Mouse (Mus musculus): Measurements from ENCODE around the gene Srrm3. TPM values are rescaled to one million over a fixed set of nuclear protein-coding genes. Genes with fewer than 3 reads are reported as not detected.
A peak's percentile ranks its signal among the peaks of the same experiment; 100 is the strongest.

Srrm3 gene
- polyA plus RNA-seq, 1 experiment = 0.12 TPM

GRCm38 (mm10) chr5:135884641-135885040 lies 78.0 kb downstream of the Srrm3 start:
- Histone ChIP-seq H3K27ac (ENCODE audit: control insufficient read depth, insufficient read depth, low read depth, low read length) (no peak overlapping the region), H3K27me3 (ENCODE audit: control insufficient read depth, insufficient read depth, low read length) (0 out of 2 replicates have a peak, but pooled peaks cover 2% of the 10 kb centered on the region), H3K4me1 (ENCODE audit: control insufficient read depth, insufficient read depth, low read length) (peaks cover 11% of the 10 kb centered on the region), H3K4me3 (ENCODE audit: control insufficient read depth, low read depth, low read length) (no peak overlapping the region), H3K36me3 (ENCODE audit: control insufficient read depth, insufficient read depth, low read length) (no peaks in the 10 kb centered on the region)
- no peak for TF ChIP-seq CTCF (IDR thresholded peaks at IDR 0.05; ENCODE audit: control insufficient read depth, insufficient read depth, insufficient replicate concordance, low read depth, low read length)
- no peak for TF ChIP-seq POLR2A (IDR thresholded peaks at IDR 0.05; ENCODE audit: control insufficient read depth, low read depth, low read length)

- H3K4me3 ChIP-seq (ENCODE audit: control insufficient read depth, low read depth, low read length) = peak within 1 kb of the TSS; percentile 82
- TF ChIP-seq CTCF (IDR thresholded peaks at IDR 0.05; ENCODE audit: control insufficient read depth, insufficient read depth, insufficient replicate concordance, low read depth, low read length) (no peak), POLR2A (IDR thresholded peaks at IDR 0.05; ENCODE audit: control insufficient read depth, low read depth, low read length) (peak; percentile 64)
- H3K36me3 ChIP-seq (ENCODE audit: control insufficient read depth, insufficient read depth, low read length) = no peaks in the 10 kb centered on the region
- 0 out of 2 replicates have a peak, but pooled peaks cover 2% of the 10 kb centered on the region for H3K27me3 ChIP-seq (ENCODE audit: control insufficient read depth, insufficient read depth, low read length)
- peaks cover 11% of the 10 kb centered on the region for H3K4me1 ChIP-seq (ENCODE audit: control insufficient read depth, insufficient read depth, low read length)
- H3K27ac ChIP-seq (ENCODE audit: control insufficient read depth, insufficient read depth, low read depth, low read length) = peak within 1 kb of the TSS; percentile 67
Measured at GRCm38 (mm10) chr5:135887675-135888102, 81.0 kb downstream of the Srrm3 start, which contains the start of gene Hspb1. Hspb1 (plus strand) TSS chr5:135887919.

GRCm38 (mm10) chr5:135888405-135889215 lies 81.9 kb downstream of the Srrm3 start:
- peak overlapping the region; percentile 82 for H3K4me3 ChIP-seq (ENCODE audit: control insufficient read depth, low read depth, low read length)
- 0 out of 2 replicates have a peak, but pooled peaks cover 2% of the 10 kb centered on the region for H3K27me3 ChIP-seq (ENCODE audit: control insufficient read depth, insufficient read depth, low read length)
- no peaks in the 10 kb centered on the region for H3K36me3 ChIP-seq (ENCODE audit: control insufficient read depth, insufficient read depth, low read length)
- TF ChIP-seq CTCF (IDR thresholded peaks at IDR 0.05; ENCODE audit: control insufficient read depth, insufficient read depth, insufficient replicate concordance, low read depth, low read length) (no peak), POLR2A (IDR thresholded peaks at IDR 0.05; ENCODE audit: control insufficient read depth, low read depth, low read length) (no peak)
- H3K27ac ChIP-seq (ENCODE audit: control insufficient read depth, insufficient read depth, low read depth, low read length) = peak overlapping the region; percentile 62
- peaks cover 11% of the 10 kb centered on the region for H3K4me1 ChIP-seq (ENCODE audit: control insufficient read depth, insufficient read depth, low read length)

- Histone ChIP-seq H3K4me1 (ENCODE audit: control insufficient read depth, insufficient read depth, low read length) (peaks cover 11% of the 10 kb centered on the region), H3K27ac (ENCODE audit: control insufficient read depth, insufficient read depth, low read depth, low read length) (no peak overlapping the region), H3K36me3 (ENCODE audit: control insufficient read depth, insufficient read depth, low read length) (no peaks in the 10 kb centered on the region), H3K27me3 (ENCODE audit: control insufficient read depth, insufficient read depth, low read length) (0 out of 2 replicates have a peak, but pooled peaks cover 2% of the 10 kb centered on the region), H3K4me3 (ENCODE audit: control insufficient read depth, low read depth, low read length) (no peak overlapping the region)
- TF ChIP-seq POLR2A (IDR thresholded peaks at IDR 0.05; ENCODE audit: control insufficient read depth, low read depth, low read length) (no peak), CTCF (IDR thresholded peaks at IDR 0.05; ENCODE audit: control insufficient read depth, insufficient read depth, insufficient replicate concordance, low read depth, low read length) (no peak)
Measured at GRCm38 (mm10) chr5:135890323-135890722, 83.6 kb downstream of the Srrm3 start.

GRCm38 (mm10) chr5:135890920-135891319 lies 84.2 kb downstream of the Srrm3 start:
- Histone ChIP-seq H3K4me3 (ENCODE audit: control insufficient read depth, low read depth, low read length) (no peak overlapping the region), H3K27me3 (ENCODE audit: control insufficient read depth, insufficient read depth, low read length) (0 out of 2 replicates have a peak, but pooled peaks cover 2% of the 10 kb centered on the region), H3K4me1 (ENCODE audit: control insufficient read depth, insufficient read depth, low read length) (peaks cover 11% of the 10 kb centered on the region), H3K36me3 (ENCODE audit: control insufficient read depth, insufficient read depth, low read length) (no peaks in the 10 kb centered on the region), H3K27ac (ENCODE audit: control insufficient read depth, insufficient read depth, low read depth, low read length) (no peak overlapping the region)
- TF ChIP-seq POLR2A (IDR thresholded peaks at IDR 0.05; ENCODE audit: control insufficient read depth, low read depth, low read length) (no peak), CTCF (IDR thresholded peaks at IDR 0.05; ENCODE audit: control insufficient read depth, insufficient read depth, insufficient replicate concordance, low read depth, low read length) (no peak)

- H3K27me3 ChIP-seq (ENCODE audit: control insufficient read depth, insufficient read depth, low read length) = no peaks in the 10 kb centered on the region
- H3K27ac ChIP-seq (ENCODE audit: control insufficient read depth, insufficient read depth, low read depth, low read length) = no peak overlapping the region
- H3K4me1 ChIP-seq (ENCODE audit: control insufficient read depth, insufficient read depth, low read length) = peaks cover 9% of the 10 kb centered on the region
- no peak overlapping the region for H3K4me3 ChIP-seq (ENCODE audit: control insufficient read depth, low read depth, low read length)
- TF ChIP-seq POLR2A (IDR thresholded peaks at IDR 0.05; ENCODE audit: control insufficient read depth, low read depth, low read length) (no peak), CTCF (IDR thresholded peaks at IDR 0.05; ENCODE audit: control insufficient read depth, insufficient read depth, insufficient replicate concordance, low read depth, low read length) (no peak)
- no peaks in the 10 kb centered on the region for H3K36me3 ChIP-seq (ENCODE audit: control insufficient read depth, insufficient read depth, low read length)
Measured at GRCm38 (mm10) chr5:135892589-135893351, 86.1 kb downstream of the Srrm3 start.

GRCm38 (mm10) chr5:135894958-135895357 lies 88.3 kb downstream of the Srrm3 start:
- no peak overlapping the region for H3K4me3 ChIP-seq (ENCODE audit: control insufficient read depth, low read depth, low read length)
- no peaks in the 10 kb centered on the region for H3K36me3 ChIP-seq (ENCODE audit: control insufficient read depth, insufficient read depth, low read length)
- H3K27ac ChIP-seq (ENCODE audit: control insufficient read depth, insufficient read depth, low read depth, low read length) = peak overlapping the region; percentile 23; the same call in 1 of the 2 replicates
- H3K4me1 ChIP-seq (ENCODE audit: control insufficient read depth, insufficient read depth, low read length) = peaks cover 2% of the 10 kb centered on the region; the same call in 1 of the 2 replicates
- no peaks in the 10 kb centered on the region for H3K27me3 ChIP-seq (ENCODE audit: control insufficient read depth, insufficient read depth, low read length)
- TF ChIP-seq POLR2A (IDR thresholded peaks at IDR 0.05; ENCODE audit: control insufficient read depth, low read depth, low read length) = no peak
- TF ChIP-seq CTCF (IDR thresholded peaks at IDR 0.05; ENCODE audit: control insufficient read depth, insufficient read depth, insufficient replicate concordance, low read depth, low read length) = no peak
